Mouse (Mus musculus): ENCODE data around the gene Wdr73. TPM values are rescaled to one million over a fixed set of nuclear protein-coding genes. Genes with fewer than 3 reads are reported as not detected.
"Not testable (repeated sequence)": the region's sequence is repeated elsewhere in the genome, so short reads cannot be mapped to it uniquely, and the experiment has no call there.

Wdr73 gene
- total RNA-seq (2021) = 10 to 100 TPM; 23.3 to 25.6 TPM
- long read RNA-seq, experiment 1, transcript Wdr73-205 (7 exons, 2,549 nt) = major isoform, 9 of 28 reads
- long read RNA-seq, experiment 1, transcript Wdr73-201 (8 exons, 2,114 nt) = minor isoform, 6 of 28 reads
- long read RNA-seq, experiment 1, partial matches to known transcripts = 4 of 28 reads
- long read RNA-seq, experiment 1, other reads (novel, unspliced or antisense) = 7 of 28 reads
- long read RNA-seq, experiment 2, transcript Wdr73-201 (8 exons, 2,114 nt) = major isoform, 5 of 18 reads
- long read RNA-seq, experiment 2, partial matches to known transcripts = 1 of 18 reads
- long read RNA-seq, experiment 2, other reads (novel, unspliced or antisense) = 8 of 18 reads

- H3K27ac ChIP-seq = peak within 1 kb of the TSS; percentile 85
- no peak for TF ChIP-seq CTCF (IDR thresholded peaks at IDR 0.05)
- intact Hi-C loops (cut with DNase I) = loop anchor here (2.0 to 5.0 kb wide), 2 partner anchors 40 to 121 kb away; partner anchors contain the start of gene Zscan2
These were observed at the start of gene Wdr73 for GRCm38 (mm10) chr7:80900944-80901501. Gene Wdr73 (minus strand): TSS chr7:80901269.

DNA sequence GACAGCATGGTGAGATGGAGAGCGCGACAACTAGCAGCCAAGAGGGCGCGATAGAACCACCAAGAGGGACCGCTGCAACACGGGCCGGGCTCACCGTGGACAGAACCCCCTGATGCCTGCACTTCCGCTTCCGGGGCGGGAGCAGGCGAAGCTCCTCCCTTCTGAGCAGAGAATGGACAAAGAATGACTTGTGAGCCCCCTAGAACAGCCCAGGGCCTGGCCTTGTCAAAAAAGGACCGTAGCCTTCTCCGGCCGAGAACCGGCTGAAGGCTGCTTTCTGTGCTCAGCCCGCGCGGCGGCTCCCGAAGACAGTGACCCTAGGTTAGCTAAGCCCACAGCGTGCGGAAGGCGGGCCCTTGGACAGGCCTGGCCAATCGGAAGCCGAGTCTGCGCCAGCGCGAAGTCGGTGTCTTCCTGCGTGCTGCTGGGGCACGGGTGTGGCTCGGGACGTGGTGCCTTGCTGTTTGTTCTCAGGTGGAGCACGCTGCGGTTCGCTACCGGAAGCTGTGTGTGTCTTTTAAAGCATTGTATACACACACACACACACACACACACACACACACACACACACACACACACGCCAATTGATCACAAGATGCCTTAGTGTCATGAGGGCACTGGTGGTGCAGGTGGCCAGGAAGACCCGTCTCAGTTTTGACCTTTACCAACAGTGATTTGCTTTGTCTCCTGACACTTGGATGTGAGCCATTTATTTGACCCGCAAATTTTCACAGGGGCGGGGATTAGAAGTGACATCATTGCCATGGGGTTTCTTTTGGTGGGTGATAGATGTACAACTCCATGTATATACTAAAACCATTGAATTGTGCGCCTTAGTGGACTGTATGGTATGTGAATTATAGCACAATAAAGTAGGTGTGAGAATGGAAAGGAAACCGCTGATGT, 46.6 kb upstream of the Wdr73 start, which contains the start of gene Sec11a:
Gene Sec11a, minus strand, starts transcription at position 336 of the 906 bp plus-strand sequence.
- TF ChIP-seq CTCF (IDR thresholded peaks at IDR 0.05) = no peak
- peak; percentile 94 for DNase-seq (ENCODE audit: extremely low spot score in 1 of 2, low spot score in 2 of 2)
- Histone ChIP-seq H3K27ac (peak within 1 kb of the TSS; percentile 100), H3K4me3 (peak within 1 kb of the TSS; percentile 97)
- intact Hi-C loops (cut with DNase I) = loop anchor here (1.0 to 5.0 kb wide), 3 partner anchors 45 to 208 kb away; partner anchors contain the start of gene Zfp592

More at GRCm38 (mm10) chr7:80900944-80901501, at the start of gene Wdr73:
- peak within 1 kb of the TSS; percentile 55 for H3K4me3 ChIP-seq
- peak; percentile 89 for DNase-seq (ENCODE audit: extremely low spot score in 1 of 2, low spot score in 2 of 2)

- Histone ChIP-seq H3K4me3 (no peak overlapping the region), H3K27ac (no peak overlapping the region)
- no peak for DNase-seq (ENCODE audit: extremely low spot score in 1 of 2, low spot score in 2 of 2)
- TF ChIP-seq CTCF (IDR thresholded peaks at IDR 0.05) = no peak
- intact Hi-C loops (cut with DNase I) = no loop called here
These were observed 38.7 kb upstream of the Wdr73 start for GRCm38 (mm10) chr7:80939808-80940207.

- H3K4me3 ChIP-seq; intact Hi-C loops (cut with DNase I); H3K27ac ChIP-seq; DNase-seq (ENCODE audit: extremely low spot score in 1 of 2, low spot score in 2 of 2): not testable (repeated sequence)
These were observed 36.2 kb upstream of the Wdr73 start for GRCm38 (mm10) chr7:80937304-80937666.

DNA sequence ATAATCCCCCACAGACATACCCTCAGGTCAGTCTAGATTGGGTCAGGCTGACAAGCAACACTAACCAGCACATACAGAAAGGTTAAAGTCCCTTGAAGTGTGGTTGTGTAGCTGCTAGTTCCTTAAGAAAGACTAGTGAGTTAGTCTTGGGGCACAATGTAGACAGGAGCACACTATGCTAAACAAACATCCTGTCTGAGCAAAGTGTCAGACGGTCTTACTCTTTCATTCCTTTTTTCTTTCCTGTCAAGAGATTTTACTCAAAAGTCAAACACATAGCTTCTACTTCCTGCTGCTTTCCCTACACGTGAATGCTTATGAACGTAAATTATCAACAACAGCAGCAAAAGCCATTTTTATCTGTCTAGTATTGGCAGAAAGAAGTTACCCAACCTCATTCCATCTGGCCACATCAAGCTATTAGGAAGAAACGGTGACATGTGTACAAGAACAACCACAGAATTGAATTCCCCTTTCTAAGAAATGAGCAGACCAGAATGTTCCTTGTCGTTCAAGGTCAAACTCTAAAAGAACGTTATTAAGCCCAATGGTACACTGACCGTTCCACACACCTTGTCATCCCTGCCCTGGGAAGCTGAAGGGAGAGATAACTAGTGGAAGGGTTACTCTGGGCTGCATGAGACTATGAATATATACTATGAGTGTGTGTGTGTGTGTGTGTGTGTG, 35.7 kb upstream of the Wdr73 start:
- DNase-seq (ENCODE audit: extremely low spot score in 1 of 2, low spot score in 2 of 2); H3K4me3 ChIP-seq; H3K27ac ChIP-seq; intact Hi-C loops (cut with DNase I): not testable (repeated sequence)

DNA sequence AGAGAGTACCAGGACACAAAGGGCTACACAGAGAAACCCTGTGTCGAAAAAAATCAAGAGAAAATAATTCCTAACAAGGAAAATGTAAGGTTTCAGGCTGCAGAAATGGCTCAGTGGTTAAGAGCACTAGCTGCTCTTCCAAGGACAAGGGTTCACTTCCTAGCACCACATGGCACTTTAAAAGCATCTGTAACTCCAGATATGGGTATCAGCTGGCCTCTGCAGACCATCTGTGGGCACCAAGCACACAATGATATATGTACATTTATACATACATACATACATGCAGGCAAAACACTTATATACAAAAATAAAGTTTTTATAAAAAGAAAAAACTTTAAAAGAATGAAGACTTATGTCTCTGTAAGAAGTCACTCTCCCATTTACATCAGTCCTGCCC, 34.8 kb upstream of the Wdr73 start:
- TF ChIP-seq CTCF (IDR thresholded peaks at IDR 0.05) = no peak
- no peak for DNase-seq (ENCODE audit: extremely low spot score in 1 of 2, low spot score in 2 of 2)
- intact Hi-C loops (cut with DNase I) = no loop called here
- no peak overlapping the region for H3K4me3 ChIP-seq
- H3K27ac ChIP-seq = no peak overlapping the region

GRCm38 (mm10) chr7:80932777-80933176, 31.7 kb upstream of the Wdr73 start:
- no peak for TF ChIP-seq CTCF (IDR thresholded peaks at IDR 0.05)
- H3K4me3 ChIP-seq = no peak overlapping the region
- H3K27ac ChIP-seq = no peak overlapping the region
- intact Hi-C loops (cut with DNase I) = no loop called here
- DNase-seq (ENCODE audit: extremely low spot score in 1 of 2, low spot score in 2 of 2) = no peak

DNA sequence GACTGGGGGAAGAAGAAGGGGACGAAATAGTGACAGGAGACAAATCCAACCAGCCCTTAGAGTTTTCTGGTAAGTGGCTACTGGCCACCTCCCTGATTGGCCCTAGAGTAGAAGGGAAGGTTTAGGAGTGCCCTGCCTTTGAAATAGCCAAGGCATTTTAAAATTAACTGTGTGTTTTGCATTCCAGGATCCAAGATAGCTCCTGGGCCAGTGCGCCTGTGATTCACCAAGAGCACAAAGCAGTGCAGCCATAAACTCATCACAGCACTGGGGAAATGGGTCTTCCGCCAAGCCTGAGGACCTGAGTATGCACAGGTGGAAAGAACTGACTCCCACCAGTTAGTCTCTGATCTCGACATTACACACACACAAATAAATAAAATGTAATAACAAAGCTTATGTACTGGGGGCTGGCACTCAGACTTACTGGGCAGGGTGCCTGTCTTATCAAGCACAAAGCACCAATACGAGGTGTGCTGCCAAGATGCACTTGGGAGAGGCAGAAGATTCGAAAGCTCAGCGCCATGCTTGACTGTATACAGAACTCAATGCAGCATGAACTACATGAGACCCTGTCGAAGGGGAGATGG, 30.6 kb upstream of the Wdr73 start:
- DNase-seq (ENCODE audit: extremely low spot score in 1 of 2, low spot score in 2 of 2) = no peak
- Histone ChIP-seq H3K27ac (no peak overlapping the region), H3K4me3 (no peak overlapping the region)
- intact Hi-C loops (cut with DNase I) = no loop called here
- no peak for TF ChIP-seq CTCF (IDR thresholded peaks at IDR 0.05)

- no peak overlapping the region for H3K4me3 ChIP-seq
- DNase-seq (ENCODE audit: extremely low spot score in 1 of 2, low spot score in 2 of 2) = no peak
- intact Hi-C loops (cut with DNase I) = no loop called here
- H3K27ac ChIP-seq = no peak overlapping the region
- TF ChIP-seq CTCF (IDR thresholded peaks at IDR 0.05) = no peak
These were observed 22.1 kb upstream of the Wdr73 start for GRCm38 (mm10) chr7:80923165-80923564.

GRCm38 (mm10) chr7:80919647-80920008, 18.6 kb upstream of the Wdr73 start:
- Histone ChIP-seq H3K4me3 (no peak overlapping the region), H3K27ac (no peak overlapping the region)
- TF ChIP-seq CTCF (IDR thresholded peaks at IDR 0.05) = no peak
- DNase-seq (ENCODE audit: extremely low spot score in 1 of 2, low spot score in 2 of 2) = no peak
- intact Hi-C loops (cut with DNase I) = no loop called here

DNA sequence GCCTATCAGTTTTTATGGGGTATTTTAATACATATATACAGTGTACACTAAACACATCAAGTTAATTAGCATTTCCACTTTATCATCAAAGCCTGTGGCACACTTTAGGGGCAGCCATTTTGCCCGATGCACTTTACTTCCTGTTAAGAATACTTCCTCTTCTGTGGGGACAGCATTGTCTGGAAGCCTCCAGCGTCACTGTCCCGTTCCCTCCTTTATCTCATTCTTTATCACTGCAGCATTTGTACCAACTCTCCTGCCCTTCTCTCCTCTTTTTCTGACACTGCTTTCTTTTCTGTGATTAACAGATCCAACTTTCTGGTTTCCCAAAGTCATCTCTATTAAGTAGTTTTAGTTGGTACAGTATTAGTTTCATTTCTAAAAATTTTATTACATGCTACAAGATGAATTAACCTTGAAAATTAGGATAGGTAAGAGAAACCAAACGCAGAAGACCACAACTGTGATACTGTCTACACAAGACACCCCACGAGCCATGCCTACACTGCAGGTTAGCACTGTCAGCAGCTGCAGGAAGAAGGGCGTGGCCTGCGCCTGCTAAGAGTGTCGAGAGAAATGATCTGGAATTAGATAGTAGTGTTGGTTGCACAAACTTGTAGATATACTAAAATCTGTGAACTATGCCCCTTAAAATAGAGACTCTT, 18.0 kb upstream of the Wdr73 start:
- DNase-seq (ENCODE audit: extremely low spot score in 1 of 2, low spot score in 2 of 2) = no peak
- TF ChIP-seq CTCF (IDR thresholded peaks at IDR 0.05) = no peak
- intact Hi-C loops (cut with DNase I) = no loop called here
- no peak overlapping the region for H3K4me3 ChIP-seq
- no peak overlapping the region for H3K27ac ChIP-seq

Data from left cerebral cortex, adult 2 months (tissue).